Mouse (Mus musculus) hindbrain, embryonic 14.5 days (tissue): Measurements from ENCODE around the gene Ccnl2. TPM values are rescaled to one million over a fixed set of nuclear protein-coding genes. Genes with fewer than 3 reads are reported as not detected.

ENCODE experiments used
- ATAC-seq: fragments of 200-750 bp; cut with Nextera tagmentation; 2 replicates; pipeline ENCODE4 v1.8.0; 2017; ENCODE audit warnings: moderate number of reproducible peaks, mild to moderate bottlenecking, moderate TSS enrichment, moderate library complexity; ENCODE audit not compliant: low FRiP score
- DNase-seq: peaks from one replicate; pipeline ENCODE4 v3.0.0-alpha.2; 2015; ENCODE audit warnings: low spot score
- H3K27ac ChIP-seq: fragments of 300-500 bp; sonication (generic); 2 replicates; pipeline ENCODE4 v1.5.1; 2014; ENCODE audit warnings: mild to moderate bottlenecking, moderate library complexity
- H3K27me3 ChIP-seq: fragments of 300-500 bp; sonication (generic); 2 replicates; pipeline ENCODE4 v1.6.1; 2014; ENCODE audit warnings: mild to moderate bottlenecking, low read length, mixed read lengths; ENCODE audit not compliant: control insufficient read depth, insufficient read depth
- H3K36me3 ChIP-seq: fragments of 300-500 bp; sonication (generic); replicated peaks from 2 replicates; pipeline ENCODE4 v1.6.1; 2014; ENCODE audit not compliant: control insufficient read depth, insufficient read depth
- H3K4me1 ChIP-seq: fragments of 300-500 bp; sonication (generic); replicated peaks from 2 replicates; pipeline ENCODE4 v1.6.1; 2014; ENCODE audit warnings: antibody characterized with exemption, low read length, mixed read lengths; ENCODE audit not compliant: control insufficient read depth, insufficient read depth
- H3K4me2 ChIP-seq: fragments of 300-500 bp; sonication (generic); replicated peaks from 2 replicates; pipeline ENCODE4 v1.6.1; 2014; ENCODE audit warnings: mild to moderate bottlenecking, moderate library complexity
- H3K4me3 ChIP-seq: fragments of 300-500 bp; sonication (generic); replicated peaks from 2 replicates; pipeline ENCODE4 v1.5.1; 2014; ENCODE audit warnings: mild to moderate bottlenecking, low read length
- H3K9ac ChIP-seq: fragments of 300-500 bp; sonication (generic); 2 replicates; pipeline ENCODE4 v1.6.1; 2014
- H3K9me3 ChIP-seq: fragments of 300-500 bp; sonication (generic); 2 replicates; pipeline ENCODE4 v1.6.1; 2016; ENCODE audit warnings: low read length; ENCODE audit not compliant: control insufficient read depth
- WGBS: fragments of 180-500 bp; shearing (Covaris S2); extraction: QIAGEN DNeasy Blood & Tissue Kit; methylation state at CpG from one replicate; pipeline ENCODE4 v1.1.7; 2014; 5-methylcytosine and 5-hydroxymethylcytosine counted together
- polyA plus RNA-seq: library from polyadenylated mRNA; unstranded; fragments of >200 nt; fragmentation: Nextera tagmentation; extraction: Ambion mirVana; gene quantifications from 2 replicates; pipeline ENCODE4 v1.2.1, GENCODE M21; 2014

The Ccnl2 gene
- polyA plus RNA-seq, 1 experiment from 2014 or later: 131 TPM

DNA sequence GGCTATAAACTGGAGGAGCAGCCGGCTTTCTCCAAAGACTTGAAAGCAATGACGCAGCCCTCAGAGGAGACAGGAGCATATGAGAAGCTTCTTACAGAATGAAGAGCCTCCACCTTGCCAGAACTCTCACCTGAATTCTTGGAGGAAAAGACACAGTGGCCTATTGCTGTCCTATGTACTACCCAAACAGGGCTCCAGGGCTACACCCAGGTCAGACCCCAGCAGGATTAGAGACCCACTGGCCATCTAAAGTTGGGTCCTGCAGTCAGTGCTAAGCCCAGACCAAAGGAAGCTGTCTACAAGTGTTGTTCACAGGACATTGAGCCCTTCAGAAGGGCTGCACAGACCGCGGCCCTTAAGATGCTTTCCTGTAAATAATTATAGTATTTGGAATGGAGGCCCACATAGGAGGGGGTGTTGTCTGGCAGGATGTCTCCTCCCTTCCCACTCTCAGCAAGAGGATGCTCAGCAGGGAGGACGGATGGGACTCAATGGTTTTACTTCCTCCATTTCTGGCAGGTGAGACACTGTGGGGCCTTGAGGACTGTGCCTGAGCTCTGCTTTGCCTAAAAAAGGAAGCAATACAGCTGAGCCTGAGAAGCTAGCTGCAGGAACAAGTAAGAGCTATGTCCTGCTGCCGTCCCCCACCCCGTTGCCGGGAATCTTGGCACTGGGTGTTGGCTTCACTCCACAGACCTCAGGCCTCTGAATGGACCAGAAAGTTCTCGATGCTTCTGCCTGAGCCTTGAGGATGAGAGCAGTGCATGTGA lies 37.1 kb upstream of the Ccnl2 start:
- H3K27me3 ChIP-seq: peaks cover 5% of the 10 kb centered on the region
- no peak for ATAC-seq
- H3K4me2 ChIP-seq: peak overlapping the region; percentile 77
- no peaks in the 10 kb centered on the region for H3K9me3 ChIP-seq
- no peak for DNase-seq
- WGBS: 63% methylated on average over 9 of the region's 9 CpGs
- peak overlapping the region; percentile 56 for H3K27ac ChIP-seq
- peak overlapping the region; percentile 40 for H3K4me3 ChIP-seq
- peak overlapping the region; percentile 53 for H3K9ac ChIP-seq
- H3K4me1 ChIP-seq: peaks cover 20% of the 10 kb centered on the region
- no peaks in the 10 kb centered on the region for H3K36me3 ChIP-seq

DNA sequence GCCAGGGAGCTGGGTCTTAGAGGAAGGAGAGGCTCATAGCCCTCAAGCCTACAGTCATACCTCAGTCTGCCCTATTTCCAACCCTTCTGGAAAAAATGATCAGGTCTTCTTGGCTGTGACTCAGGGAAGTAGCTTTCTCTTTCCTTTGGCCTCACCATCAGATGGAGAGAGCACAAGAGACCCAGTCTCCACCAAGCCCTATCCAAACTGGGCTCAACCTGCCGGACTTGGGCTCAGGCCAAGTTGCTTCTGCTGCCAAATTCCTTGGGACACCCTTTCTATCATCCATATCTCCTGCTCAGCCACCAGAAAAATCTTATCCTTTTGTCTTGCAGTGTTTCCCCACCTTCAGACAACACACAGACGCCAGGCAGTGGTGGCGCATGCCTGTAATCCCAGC lies 36.4 kb upstream of the Ccnl2 start:
- Histone ChIP-seq H3K9me3 (no peaks in the 10 kb centered on the region), H3K27me3 (peaks cover 5% of the 10 kb centered on the region), H3K9ac (no peak overlapping the region), H3K4me3 (no peak overlapping the region), H3K4me2 (no peak overlapping the region), H3K4me1 (peaks cover 15% of the 10 kb centered on the region), H3K27ac (no peak overlapping the region), H3K36me3 (no peaks in the 10 kb centered on the region)
- ATAC-seq: no peak
- no peak for DNase-seq
- WGBS: 86% methylated on average over 3 of the region's 3 CpGs

DNA sequence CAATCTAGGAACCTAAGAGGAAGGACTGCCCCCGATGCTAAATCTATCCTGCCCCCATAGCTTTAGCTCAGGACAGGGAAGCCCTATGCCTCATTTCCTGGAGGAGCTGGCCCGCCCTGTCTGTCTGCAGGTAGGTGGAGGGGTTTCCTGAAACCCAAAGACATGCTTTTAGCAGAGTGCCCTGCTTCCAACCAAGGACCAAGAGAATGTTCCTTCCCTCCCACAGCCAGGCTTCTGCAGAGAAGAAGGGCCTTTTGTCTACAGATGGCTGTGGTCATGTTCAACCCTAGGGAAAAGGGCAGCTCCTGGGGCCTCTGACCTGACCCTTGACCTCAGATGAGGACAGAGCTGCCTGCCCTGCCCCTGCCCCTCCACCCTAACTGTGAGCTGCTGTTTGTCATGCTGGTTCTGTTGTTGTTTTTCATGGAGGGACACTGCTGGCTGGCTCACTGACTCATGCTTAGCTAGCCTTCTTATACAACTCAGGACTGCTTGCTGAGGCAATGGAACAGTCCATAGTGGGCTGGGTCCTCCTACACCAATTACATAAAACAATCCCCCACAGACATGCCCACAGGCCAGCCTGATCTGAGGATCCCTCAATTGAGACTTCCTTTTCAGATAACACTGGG lies 35.5 kb upstream of the Ccnl2 start:
- H3K27me3 ChIP-seq: peaks cover 5% of the 10 kb centered on the region
- H3K27ac ChIP-seq: peak overlapping the region; percentile 7; the same call in 1 of the 2 replicates
- no peak overlapping the region for H3K9ac ChIP-seq
- H3K4me2 ChIP-seq: no peak overlapping the region
- no peak for DNase-seq
- no peaks in the 10 kb centered on the region for H3K9me3 ChIP-seq
- WGBS: 32% methylated on average over 2 of the region's 2 CpGs
- peaks cover 15% of the 10 kb centered on the region for H3K4me1 ChIP-seq
- no peaks in the 10 kb centered on the region for H3K36me3 ChIP-seq
- H3K4me3 ChIP-seq: no peak overlapping the region
- no peak for ATAC-seq

DNA sequence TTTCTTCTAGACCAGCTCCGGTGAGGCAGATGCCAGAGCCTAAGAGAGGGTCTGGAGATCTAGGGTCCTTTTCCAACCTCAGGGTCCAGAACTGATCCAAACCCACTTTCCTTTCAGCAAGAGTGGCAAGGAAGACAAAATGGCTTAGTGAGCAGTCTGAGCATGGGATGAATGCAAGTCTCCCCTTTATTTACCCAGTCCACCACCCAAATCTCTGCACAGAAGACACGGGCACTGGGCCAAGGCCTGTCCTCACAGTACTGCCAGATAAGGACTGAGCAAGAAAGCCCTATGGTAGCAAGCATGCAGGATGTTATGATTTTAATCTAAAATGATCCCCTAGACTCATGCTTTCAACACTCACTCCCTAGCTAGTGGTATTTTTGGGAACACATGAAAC lies 34.5 kb upstream of the Ccnl2 start:
- no peak overlapping the region for H3K9ac ChIP-seq
- ATAC-seq (no peak), DNase-seq (no peak)
- peaks cover 15% of the 10 kb centered on the region for H3K4me1 ChIP-seq
- no peak overlapping the region for H3K27ac ChIP-seq
- no peaks in the 10 kb centered on the region for H3K36me3 ChIP-seq
- WGBS: 87% methylated on average over 2 of the region's 2 CpGs
- H3K27me3 ChIP-seq: peaks cover 5% of the 10 kb centered on the region
- H3K4me3 ChIP-seq: no peak overlapping the region
- no peaks in the 10 kb centered on the region for H3K9me3 ChIP-seq
- no peak overlapping the region for H3K4me2 ChIP-seq

DNA sequence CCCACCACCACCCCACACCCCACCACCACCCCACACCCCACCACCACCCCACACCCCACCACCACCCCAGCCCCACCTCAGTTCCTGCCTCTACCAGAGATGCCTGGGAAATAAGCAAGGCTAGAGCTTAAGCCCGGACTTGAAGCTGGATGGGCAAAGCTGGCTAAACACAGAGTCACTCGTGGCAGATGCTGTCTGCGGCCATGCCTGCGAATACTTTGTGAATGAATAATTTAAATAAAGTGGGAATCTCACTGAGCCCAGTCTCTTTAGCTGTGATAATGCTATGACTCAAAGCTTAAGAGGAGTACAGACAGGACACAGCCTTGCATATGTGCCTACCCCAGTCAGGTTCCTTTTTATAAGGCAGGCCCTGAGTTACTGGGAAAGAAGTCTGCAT lies 32.8 kb upstream of the Ccnl2 start:
- no peak for ATAC-seq
- DNase-seq: no peak

DNA sequence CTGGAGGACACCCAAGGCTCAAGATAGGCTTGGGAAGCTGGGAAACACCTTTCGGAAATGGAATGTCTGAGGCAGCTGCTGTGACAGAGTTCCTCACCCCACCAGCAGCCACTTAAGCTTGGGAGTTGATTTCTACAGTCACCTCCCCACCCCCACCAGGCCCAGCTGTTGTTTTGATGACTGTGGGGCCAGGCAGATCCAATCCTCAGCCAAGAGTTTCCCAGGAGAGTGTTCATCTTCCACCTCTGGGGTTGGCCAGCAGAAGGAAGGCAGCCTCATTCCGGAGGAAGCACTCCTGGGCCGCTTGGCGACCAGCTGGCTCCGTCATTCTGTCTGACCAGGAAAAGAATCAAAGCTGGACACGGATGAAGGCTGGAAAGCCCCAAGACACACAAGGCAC lies 31.4 kb upstream of the Ccnl2 start:
- H3K4me2 ChIP-seq: peak overlapping the region; percentile 7; the same call in 1 of the 2 replicates
- H3K36me3 ChIP-seq: no peaks in the 10 kb centered on the region
- DNase-seq (no peak), ATAC-seq (no peak)
- H3K9ac ChIP-seq: no peak overlapping the region
- no peak overlapping the region for H3K4me3 ChIP-seq
- no peaks in the 10 kb centered on the region for H3K27me3 ChIP-seq
- H3K4me1 ChIP-seq: peaks cover 11% of the 10 kb centered on the region
- H3K27ac ChIP-seq: 0 out of 2 replicates have a peak overlapping the region, but pooled peaks have one; percentile 12
- 23% methylated on average over 6 of the region's 6 CpGs for WGBS
- no peaks in the 10 kb centered on the region for H3K9me3 ChIP-seq

More for the DNA sequence above, 32.8 kb upstream of the Ccnl2 start:
- Histone ChIP-seq H3K4me3 (no peak overlapping the region), H3K4me1 (peaks cover 18% of the 10 kb centered on the region), H3K9me3 (no peaks in the 10 kb centered on the region), H3K9ac (no peak overlapping the region), H3K36me3 (no peaks in the 10 kb centered on the region), H3K4me2 (no peak overlapping the region), H3K27ac (no peak overlapping the region), H3K27me3 (no peaks in the 10 kb centered on the region)
- WGBS: 83% methylated on average over 4 of the region's 4 CpGs

DNA sequence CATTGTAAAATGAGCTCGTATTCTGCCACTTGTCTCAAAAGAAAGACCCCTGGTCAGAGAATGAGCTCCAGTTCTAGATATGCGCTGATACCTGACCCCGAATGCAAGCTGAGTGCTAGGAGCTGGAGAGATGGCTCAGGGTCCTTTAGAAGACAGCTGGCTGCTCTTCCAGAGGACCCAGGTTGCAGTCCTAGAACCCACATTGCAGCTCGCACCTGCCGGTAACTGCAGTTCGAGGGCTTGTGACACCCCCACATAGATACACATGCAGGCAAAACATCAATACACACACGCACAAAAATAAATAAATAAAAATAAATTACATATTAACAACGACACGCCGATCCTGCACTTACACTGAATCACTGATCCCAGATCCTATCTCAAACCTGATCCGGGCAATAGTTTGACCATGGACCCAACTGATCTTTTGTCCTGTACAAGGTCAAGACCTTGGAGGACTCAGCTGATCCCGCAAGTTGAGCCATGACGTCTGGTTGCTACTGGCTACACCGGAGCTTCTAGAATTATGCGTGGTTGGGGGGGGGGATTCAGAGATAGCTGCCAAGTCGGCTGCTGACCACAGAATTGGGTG lies 28.7 kb upstream of the Ccnl2 start:
- no peaks in the 10 kb centered on the region for H3K9me3 ChIP-seq
- H3K36me3 ChIP-seq: no peaks in the 10 kb centered on the region
- DNase-seq (no peak), ATAC-seq (no peak)
- H3K9ac ChIP-seq: peak overlapping the region; percentile 81
- H3K4me1 ChIP-seq: peaks cover 11% of the 10 kb centered on the region
- H3K4me2 ChIP-seq: peak overlapping the region; percentile 61
- WGBS: 41% methylated on average over 16 of the region's 16 CpGs
- H3K27me3 ChIP-seq: no peaks in the 10 kb centered on the region
- H3K27ac ChIP-seq: peak overlapping the region; percentile 90
- peak overlapping the region; percentile 56 for H3K4me3 ChIP-seq

DNA sequence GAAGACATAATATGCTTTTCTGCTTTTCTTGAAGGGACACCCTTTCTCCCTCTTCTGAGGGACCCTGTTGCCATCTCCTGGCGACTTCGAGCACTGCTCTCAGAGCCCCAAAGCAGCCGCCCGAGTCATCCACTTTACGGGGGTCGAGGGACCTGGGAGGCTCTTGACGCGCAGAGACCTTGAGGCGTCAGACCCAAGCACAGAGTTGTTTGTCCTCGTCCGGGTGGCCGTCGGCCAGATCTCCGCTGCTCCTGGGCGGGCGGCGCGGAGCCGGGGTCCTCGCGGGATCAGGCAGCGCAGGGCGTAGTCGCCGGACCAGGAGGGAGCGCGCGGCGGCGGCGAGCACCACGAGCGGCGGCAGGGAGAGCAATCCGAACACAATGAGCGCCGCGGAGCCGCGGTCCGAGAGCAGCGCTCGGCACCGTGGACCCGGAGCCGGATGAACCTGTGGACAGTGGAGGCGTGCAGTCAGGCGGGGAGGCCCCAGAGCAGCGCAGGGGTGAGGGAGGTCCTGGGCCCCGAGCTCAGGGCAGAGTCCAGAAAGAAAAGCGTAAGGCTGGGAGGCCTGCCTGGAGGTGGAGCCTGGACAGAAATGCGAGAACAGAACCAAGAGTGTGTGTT lies 28.1 kb upstream of the Ccnl2 start:
- peak overlapping the region; percentile 61 for H3K4me2 ChIP-seq
- no peaks in the 10 kb centered on the region for H3K9me3 ChIP-seq
- H3K9ac ChIP-seq: peak overlapping the region; percentile 81
- peak; percentile 89 for ATAC-seq
- H3K36me3 ChIP-seq: no peaks in the 10 kb centered on the region
- peak overlapping the region; percentile 56 for H3K4me3 ChIP-seq
- DNase-seq: peak; percentile 84
- no peaks in the 10 kb centered on the region for H3K27me3 ChIP-seq
- peaks cover 11% of the 10 kb centered on the region for H3K4me1 ChIP-seq
- WGBS: under 1% methylated on average over 47 of the region's 52 CpGs
- peak overlapping the region; percentile 90 for H3K27ac ChIP-seq

DNA sequence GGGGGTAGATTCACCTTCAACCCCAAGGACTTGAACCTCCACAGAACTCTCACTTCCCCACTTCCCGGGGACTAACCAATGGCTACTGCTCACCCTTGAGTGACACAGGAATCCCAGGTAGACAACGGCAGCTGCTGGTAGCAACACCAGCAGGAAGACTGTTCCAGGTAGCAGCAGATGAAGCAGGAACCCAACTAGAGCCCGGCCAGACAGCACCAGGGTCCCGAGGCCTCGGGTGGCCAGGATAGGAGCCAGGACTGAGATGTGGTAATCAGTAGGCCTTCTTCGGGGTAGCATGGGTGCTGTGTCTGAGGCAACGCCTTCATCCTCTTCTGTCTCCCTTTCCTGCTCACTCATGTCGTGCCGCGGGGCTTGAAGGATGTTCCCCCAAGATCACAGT lies 27.0 kb upstream of the Ccnl2 start:
- WGBS: 88% methylated on average over 10 of the region's 10 CpGs
- ATAC-seq (no peak), DNase-seq (no peak)
- Histone ChIP-seq H3K36me3 (no peaks in the 10 kb centered on the region), H3K4me2 (0 out of 2 replicates have a peak overlapping the region, but pooled peaks have one; percentile 10), H3K27me3 (no peaks in the 10 kb centered on the region), H3K9ac (no peak overlapping the region), H3K9me3 (no peaks in the 10 kb centered on the region), H3K4me1 (peaks cover 11% of the 10 kb centered on the region), H3K27ac (no peak overlapping the region), H3K4me3 (no peak overlapping the region)
